Mouse (Mus musculus) heart, adult 2 months (tissue): Measurements from ENCODE around the gene Cst11.

Source experiments
- CTCF ChIP-seq: fragments of 200-600 bp; IDR thresholded peaks from 2 replicates; pipeline ENCODE4 v1.8.1; 2022; ENCODE audit warnings: antibody characterized with exemption, mild to moderate bottlenecking, moderate library complexity
- POLR2A ChIP-seq: fragments of 200-500 bp; IDR thresholded peaks from 2 replicates; pipeline ENCODE4 v1.6.1; 2011; ENCODE audit warnings: mild to moderate bottlenecking, low read depth, low read length, control low read depth; ENCODE audit not compliant: insufficient read depth

DNA sequence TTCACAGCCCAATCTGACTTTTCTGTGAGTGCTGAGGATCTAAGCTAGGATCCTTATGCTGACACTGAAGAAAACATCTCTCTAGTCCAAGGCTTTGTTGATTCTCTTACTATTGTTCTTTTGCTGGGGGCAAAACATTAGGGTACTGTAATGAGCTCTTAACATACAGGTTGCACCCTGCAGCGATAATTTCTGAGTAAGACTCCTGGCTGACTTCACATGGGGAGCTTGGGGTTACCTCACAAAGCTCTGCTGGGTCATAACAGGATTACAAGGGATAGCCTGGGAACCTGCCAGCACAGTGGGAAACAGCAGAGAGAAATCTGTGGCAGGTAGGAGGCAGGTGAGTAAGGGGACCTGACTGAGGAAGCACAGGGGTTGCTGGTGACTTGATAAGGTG is 21.2 kb downstream of the Cst11 start, which contains the start of gene Cstl1:
- TF ChIP-seq CTCF: no peak
- no peak for TF ChIP-seq POLR2A
